Mouse (Mus musculus) urinary bladder, postnatal 25 days (tissue): ENCODE results near the gene Mctp1.
"Not testable (repeated sequence)": the region's sequence is repeated elsewhere in the genome, so short reads cannot be mapped to it uniquely, and the experiment has no call there.

ENCODE experiments used
- DNase-seq: peaks from one replicate; pipeline ENCODE4 v3.0.0; 2022; ENCODE audit warnings: low spot score

The Mctp1 gene

GRCm38 (mm10) chr13:76383972-76384663 lies at the start of gene Mctp1:
Gene Mctp1, plus strand, starts transcription at chr13:76384535.
- peak; percentile 50 for DNase-seq

- not testable (repeated sequence) for DNase-seq
These were observed 38.4 kb upstream of the Mctp1 start for GRCm38 (mm10) chr13:76345941-76346340.

GRCm38 (mm10) chr13:76358720-76359119 lies 25.6 kb upstream of the Mctp1 start:
- DNase-seq = no peak

- DNase-seq = peak; percentile 14
These were observed 515 bp downstream of the Mctp1 start for GRCm38 (mm10) chr13:76384664-76385435.

- DNase-seq = no peak
These were observed 4.3 kb downstream of the Mctp1 start for GRCm38 (mm10) chr13:76388615-76389014.

- DNase-seq = no peak
These were observed 7.6 kb downstream of the Mctp1 start for GRCm38 (mm10) chr13:76391920-76392319.

GRCm38 (mm10) chr13:76393106-76393505 lies 8.8 kb downstream of the Mctp1 start:
- no peak for DNase-seq

GRCm38 (mm10) chr13:76395906-76396305 lies 11.6 kb downstream of the Mctp1 start:
- no peak for DNase-seq

GRCm38 (mm10) chr13:76409296-76409695 lies 25.0 kb downstream of the Mctp1 start:
- no peak for DNase-seq

GRCm38 (mm10) chr13:76410665-76411064 lies 26.3 kb downstream of the Mctp1 start:
- no peak for DNase-seq

GRCm38 (mm10) chr13:76415346-76415745 lies 31.0 kb downstream of the Mctp1 start:
- no peak for DNase-seq

GRCm38 (mm10) chr13:76420111-76420510 lies 35.8 kb downstream of the Mctp1 start:
- DNase-seq = no peak

- DNase-seq = no peak
These were observed 36.7 kb downstream of the Mctp1 start for GRCm38 (mm10) chr13:76421075-76421474.

GRCm38 (mm10) chr13:76422124-76422523 lies 37.8 kb downstream of the Mctp1 start:
- DNase-seq = no peak

GRCm38 (mm10) chr13:76429456-76429855 lies 45.1 kb downstream of the Mctp1 start:
- no peak for DNase-seq

- no peak for DNase-seq
These were observed 45.6 kb downstream of the Mctp1 start for GRCm38 (mm10) chr13:76429927-76430326.

GRCm38 (mm10) chr13:76431946-76432345 lies 47.6 kb downstream of the Mctp1 start:
- DNase-seq = no peak

GRCm38 (mm10) chr13:76433438-76433837 lies 49.1 kb downstream of the Mctp1 start:
- DNase-seq = no peak

GRCm38 (mm10) chr13:76436426-76436825 lies 52.1 kb downstream of the Mctp1 start:
- DNase-seq = no peak

- DNase-seq = no peak
These were observed 54.4 kb downstream of the Mctp1 start for GRCm38 (mm10) chr13:76438765-76439164.

- no peak for DNase-seq
These were observed 61.7 kb downstream of the Mctp1 start for GRCm38 (mm10) chr13:76446059-76446458.

- DNase-seq = no peak
These were observed 63.2 kb downstream of the Mctp1 start for GRCm38 (mm10) chr13:76447528-76447927.

- not testable (repeated sequence) for DNase-seq
These were observed 67.2 kb downstream of the Mctp1 start for GRCm38 (mm10) chr13:76451526-76451925.
